Mouse (Mus musculus) left cerebral cortex, postnatal 14 days (tissue): ENCODE measurements around the gene Rps7. TPM values are rescaled to one million over a fixed set of nuclear protein-coding genes. Genes with fewer than 3 reads are reported as not detected.
A peak's percentile ranks its signal among the peaks of the same experiment; 100 is the strongest.

Experiments
- DNase-seq, 2 experiments: peaks; one replicate each; pipeline ENCODE4 v3.0.0; 2021 to 2022; ENCODE audit warnings: low spot score in 2 of 2, mixed read lengths in 1 of 2
- intact Hi-C: fragments of 180-260 bp; cut with DNase I; formaldehyde crosslinking; loops from one replicate; pipeline ENCODE4 v1.15.1; 2025
- total RNA-seq, 2 experiments: library from RNA; stranded (reverse); gene quantifications; 2 replicates each; pipeline ENCODE4 v1.2.3; 2021

Rps7 gene
- total RNA-seq, 2 experiments from 2014 or later: 244 to 277 TPM

DNA sequence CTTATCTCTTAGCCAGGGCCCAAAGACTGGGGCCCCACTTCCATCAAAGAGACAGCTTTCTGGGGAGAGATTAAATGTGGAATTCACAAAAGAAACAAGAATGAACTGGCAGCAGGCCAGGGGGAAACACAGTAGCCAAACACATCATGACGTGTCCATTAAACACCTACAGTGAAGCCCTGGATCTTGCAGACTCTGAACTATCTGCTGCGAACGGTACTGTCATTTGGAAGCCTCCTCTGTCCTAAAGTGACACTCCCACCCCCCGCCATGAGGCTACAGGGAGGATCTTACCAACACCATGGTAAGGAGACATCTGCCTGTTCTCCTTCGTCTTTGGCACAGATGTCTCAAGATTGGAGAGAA is 13.6 kb downstream of the Rps7 start:
- intact Hi-C loops: no loop called here
- peak in 1 of 2 experiments; percentile 34 for DNase-seq

DNA sequence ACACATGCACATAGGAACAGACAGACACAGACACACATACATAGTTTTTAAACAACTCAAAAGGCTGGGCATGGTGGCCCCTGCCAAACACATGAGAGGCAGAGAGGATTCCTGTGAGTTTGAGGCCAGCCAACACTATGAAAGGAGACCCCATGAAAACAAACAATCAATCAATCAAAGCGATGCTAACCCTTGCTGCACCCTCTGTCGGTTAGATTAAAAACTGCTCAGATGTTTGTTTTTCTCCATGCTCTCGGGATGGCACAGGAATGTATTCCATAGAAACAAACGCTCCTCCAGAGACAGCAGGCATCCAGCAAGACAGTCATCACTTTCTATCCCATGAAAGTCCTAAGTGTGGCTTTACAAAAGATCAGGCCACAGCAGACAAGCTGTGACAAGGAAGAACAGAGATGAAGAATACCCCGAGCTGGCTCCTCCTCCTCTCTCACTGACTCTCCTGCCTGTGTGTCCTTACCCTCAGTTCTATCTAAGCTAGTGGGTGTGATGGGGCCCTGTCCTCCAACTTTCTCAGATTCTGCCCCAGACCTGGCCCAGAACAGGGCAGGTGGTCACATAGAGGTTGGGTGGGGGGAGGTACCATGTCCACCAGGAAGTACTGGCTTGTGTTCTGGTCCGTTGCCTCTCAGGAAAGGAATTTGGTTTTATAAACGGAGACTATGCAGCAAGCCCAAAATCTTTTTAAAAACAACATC is 14.1 kb downstream of the Rps7 start:
- no peak for DNase-seq
- intact Hi-C loops: no loop called here

DNA sequence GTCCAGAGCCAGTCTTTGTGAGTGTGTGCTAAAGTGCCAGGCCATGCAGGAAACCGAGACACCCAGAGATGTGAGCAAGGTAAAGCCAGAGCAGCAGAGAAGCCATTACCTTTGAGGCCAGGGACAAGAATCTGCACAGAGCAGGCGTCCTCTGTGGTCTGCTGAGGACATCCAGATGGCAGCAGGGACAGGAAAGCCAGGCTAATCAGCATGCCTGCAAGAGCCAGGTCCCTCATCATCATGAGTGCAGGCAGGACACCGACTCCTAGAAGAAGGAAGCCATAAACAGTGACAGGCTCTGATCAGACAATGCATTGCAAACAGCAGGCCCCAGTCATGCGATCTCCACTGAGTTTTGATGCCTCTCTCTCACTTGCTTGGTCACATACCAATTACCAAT is 18.5 kb downstream of the Rps7 start:
- intact Hi-C loops: no loop called here
- DNase-seq: no peak

DNA sequence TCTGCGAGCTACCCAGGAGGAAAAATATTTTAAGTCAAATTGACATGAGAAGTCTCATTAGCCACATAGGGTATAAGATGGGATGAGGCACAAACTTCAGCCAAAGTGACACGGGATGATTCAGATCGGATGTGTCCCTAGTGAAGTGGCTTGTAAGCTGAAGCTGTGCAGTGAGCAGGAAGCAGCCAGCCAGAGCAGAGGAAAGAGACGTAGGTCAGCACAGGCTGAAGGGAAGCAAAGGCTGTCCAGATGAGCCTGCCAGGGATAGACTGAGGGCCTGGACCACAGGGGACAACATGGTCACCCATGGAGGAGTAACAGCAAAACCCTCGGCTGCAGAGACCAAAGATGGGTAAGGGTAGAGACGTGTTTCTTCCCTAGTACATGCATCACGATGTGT is 21.4 kb downstream of the Rps7 start:
- no peak for DNase-seq
- intact Hi-C loops: no loop called here

DNA sequence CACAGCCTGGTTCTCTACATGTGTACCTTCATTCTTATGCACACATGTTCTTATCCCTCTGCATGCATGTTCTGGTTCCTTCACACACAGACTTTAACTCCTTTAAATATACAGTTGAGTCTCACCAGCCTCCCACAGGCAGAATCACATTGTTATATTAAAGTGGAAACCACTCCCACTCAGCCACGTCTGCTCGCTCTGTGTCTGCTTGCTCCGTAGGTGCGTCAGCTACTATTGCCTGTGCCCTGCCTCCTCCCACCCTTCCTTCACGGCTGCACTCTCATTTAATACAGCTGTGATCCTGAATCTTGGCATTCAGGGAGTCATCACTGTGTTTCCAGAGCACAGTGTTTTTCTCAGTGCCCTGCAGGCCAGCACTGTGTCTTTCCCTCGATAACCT is 23.4 kb downstream of the Rps7 start:
- intact Hi-C loops: no loop called here
- DNase-seq: peak; percentile 56 to 77

DNA sequence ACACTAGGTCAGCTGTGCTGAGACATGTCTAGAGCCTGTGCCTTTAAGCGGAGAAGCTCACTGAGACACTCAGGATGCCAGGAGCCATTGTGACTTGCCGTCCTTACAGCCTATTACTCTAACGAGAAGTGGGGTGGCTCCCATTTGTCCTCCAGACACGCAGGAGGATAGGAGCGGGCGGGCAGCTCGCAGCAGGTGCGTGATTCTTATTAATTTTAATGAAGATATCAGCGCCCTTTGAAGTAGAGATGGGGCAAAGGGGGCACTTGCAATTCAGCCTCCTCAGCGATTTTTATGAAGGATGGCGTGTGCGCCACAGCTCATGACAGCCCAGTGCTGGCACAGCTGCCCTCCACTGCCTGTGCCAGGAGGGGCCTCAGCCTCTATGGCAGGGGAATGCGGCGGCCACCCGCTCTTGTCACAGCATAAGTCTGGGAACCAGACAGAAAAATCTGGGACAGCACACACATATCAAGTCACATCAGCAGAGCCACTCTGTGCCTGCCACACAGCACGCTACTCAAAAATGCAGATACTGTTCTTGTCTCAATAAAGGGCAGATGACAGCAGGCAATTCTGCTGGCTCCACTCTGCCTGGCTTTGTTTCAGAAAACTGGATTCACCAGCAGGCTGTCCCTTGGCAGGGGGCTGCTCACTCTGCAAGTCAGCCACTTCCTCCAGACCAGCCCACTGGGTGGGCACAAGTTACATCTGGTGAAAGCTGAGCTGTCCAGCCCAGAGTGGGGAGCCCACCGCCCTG is 28.0 kb downstream of the Rps7 start:
- intact Hi-C loops: no loop called here

DNA sequence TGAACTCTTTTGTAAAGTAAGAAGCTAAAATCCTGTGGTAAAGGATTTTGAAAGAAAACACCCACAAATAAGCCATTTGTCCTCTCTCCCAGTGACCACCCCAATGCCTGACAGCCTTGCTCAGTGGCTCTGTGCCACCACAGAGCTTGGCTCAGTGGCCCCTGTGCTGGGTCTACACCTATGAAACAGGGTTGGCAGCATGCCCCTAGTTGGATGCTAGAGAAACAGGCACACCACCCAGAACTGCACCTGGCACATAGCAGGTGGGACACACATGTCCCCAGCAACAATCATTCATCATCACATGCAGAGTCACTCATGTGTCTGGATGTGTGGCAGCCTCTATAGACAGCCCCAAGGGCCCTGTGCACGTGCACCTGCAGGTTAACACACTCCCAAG is 32.3 kb downstream of the Rps7 start:
- intact Hi-C loops: no loop called here

More for the DNA sequence above, 28.0 kb downstream of the Rps7 start:
- peak; percentile 46 to 77 for DNase-seq

DNA sequence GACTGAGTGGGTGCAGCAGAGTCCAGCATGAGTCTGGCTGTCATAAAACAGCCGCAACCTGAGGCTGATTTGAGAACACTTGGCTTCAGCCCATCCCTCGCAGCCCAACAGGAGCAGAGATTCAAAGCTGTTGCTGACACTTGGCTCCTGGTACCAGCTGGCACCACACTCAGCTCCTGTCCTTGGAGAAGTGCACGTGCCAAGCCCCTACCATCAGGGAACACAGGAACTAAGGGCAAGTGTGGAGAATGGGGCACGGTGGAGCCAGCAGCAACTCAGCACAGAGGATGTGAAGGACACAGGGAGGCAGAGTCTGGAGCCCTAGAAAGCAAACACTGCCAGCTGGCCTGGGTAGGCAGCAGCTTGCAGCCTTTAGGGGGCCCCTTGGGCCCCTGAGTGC is 33.5 kb downstream of the Rps7 start:
- intact Hi-C loops: no loop called here
- no peak for DNase-seq

More for the DNA sequence above, 32.3 kb downstream of the Rps7 start:
- DNase-seq: no peak

DNA sequence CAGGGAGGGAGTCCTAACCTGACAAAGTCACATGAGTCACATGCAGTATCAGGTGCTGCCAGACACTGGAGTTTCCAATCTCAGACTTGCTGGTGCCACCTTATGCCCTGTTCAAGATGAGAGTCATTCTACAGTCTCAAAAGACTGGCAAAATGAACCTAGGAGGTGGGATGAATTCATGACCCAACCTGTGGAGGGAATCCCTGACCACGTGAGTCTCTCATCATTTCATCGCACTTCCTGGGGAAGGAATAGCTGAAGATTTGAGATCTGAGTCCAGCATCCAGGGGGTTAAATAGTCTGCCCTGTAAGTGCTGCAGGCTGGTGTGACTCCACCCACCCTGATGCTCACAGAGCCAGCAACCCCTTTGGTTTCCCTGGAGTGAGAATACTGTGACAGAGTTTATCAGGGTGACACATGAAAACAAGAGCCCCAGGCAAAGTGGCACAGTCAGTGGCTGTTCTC is 37.2 kb downstream of the Rps7 start:
- intact Hi-C loops: no loop called here
- DNase-seq: no peak

DNA sequence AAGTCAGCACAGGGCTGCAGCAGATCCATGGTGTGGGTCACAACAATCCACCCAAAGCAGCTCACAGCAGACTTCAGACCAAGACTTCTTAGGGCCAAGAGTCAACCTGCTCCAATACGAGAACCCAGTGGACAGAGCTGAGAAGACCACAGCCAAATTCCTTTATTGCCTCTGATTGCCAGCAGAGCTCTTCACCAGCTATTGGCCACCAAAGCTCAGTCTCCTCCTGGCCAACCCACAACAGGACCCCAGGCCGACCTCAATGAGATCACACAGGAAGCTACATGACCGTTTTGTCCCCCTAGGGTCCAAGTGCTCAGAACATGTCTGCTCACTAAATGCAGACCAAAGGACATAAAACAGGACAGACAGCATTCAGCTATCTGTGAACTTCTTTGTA is 37.6 kb downstream of the Rps7 start:
- intact Hi-C loops: no loop called here

DNA sequence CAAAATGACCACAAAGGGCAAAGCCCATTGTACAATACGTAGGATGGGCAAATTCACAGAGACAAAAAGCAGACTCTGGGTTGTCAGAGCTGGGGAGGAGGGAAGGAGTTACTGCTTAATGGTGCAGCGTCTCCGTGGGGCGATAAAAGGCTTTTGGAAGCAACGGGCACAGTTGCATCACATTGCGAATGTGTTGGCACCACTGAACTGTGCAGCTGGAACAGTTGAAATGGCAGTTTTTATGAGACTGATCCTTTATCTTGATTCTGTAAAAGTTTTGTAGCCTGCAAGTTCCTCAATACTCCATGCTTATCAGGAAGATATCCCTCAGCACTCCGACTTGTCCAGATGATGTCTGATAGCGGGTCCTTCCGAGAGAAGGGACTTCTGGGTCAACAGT is 38.1 kb downstream of the Rps7 start:
- no peak for DNase-seq
- intact Hi-C loops: no loop called here

More for the DNA sequence above, 37.6 kb downstream of the Rps7 start:
- DNase-seq: no peak

DNA sequence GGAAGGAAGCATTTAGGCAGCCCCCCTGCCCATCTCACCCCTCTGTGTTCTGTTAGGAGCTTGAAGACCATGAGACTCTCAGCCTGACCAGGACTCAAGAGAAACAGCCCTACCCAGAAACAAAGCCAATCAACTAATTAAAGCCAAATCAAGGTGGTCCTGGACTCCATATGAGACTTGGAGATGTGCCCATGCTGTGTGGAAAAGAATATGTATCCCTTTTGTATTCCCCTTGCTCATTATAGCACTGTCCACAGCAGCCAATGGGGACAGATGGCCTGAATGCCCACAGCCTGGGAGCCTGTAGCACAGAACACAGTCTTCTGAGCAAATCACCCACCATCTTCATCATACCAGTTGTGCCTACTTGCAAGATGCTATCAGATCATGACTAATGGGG is 38.9 kb downstream of the Rps7 start:
- no peak for DNase-seq
- intact Hi-C loops: no loop called here

DNA sequence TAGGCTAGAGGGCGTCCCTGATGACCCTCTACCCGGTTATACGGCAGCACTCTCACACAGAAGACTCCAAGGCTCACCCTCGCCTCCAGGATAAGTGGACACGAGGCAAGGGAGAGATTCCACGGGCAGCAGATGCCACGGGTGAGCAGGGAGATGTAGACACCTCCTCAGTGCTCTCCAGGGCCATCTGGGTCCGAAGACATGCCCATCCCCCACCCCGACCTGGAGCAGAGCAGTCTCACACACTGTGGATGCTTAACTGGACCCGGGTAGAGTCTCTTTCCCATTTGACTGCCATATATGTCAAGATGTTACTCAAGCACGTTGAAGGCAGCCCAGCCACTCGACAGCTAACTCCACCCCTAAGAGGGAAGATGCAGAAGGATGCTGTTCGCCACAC is 45.3 kb downstream of the Rps7 start:
- no peak for DNase-seq
- intact Hi-C loops: loop anchor here (5.0 kb wide), 1 partner anchor 242 kb away; no protein-coding TSS in a partner anchor

DNA sequence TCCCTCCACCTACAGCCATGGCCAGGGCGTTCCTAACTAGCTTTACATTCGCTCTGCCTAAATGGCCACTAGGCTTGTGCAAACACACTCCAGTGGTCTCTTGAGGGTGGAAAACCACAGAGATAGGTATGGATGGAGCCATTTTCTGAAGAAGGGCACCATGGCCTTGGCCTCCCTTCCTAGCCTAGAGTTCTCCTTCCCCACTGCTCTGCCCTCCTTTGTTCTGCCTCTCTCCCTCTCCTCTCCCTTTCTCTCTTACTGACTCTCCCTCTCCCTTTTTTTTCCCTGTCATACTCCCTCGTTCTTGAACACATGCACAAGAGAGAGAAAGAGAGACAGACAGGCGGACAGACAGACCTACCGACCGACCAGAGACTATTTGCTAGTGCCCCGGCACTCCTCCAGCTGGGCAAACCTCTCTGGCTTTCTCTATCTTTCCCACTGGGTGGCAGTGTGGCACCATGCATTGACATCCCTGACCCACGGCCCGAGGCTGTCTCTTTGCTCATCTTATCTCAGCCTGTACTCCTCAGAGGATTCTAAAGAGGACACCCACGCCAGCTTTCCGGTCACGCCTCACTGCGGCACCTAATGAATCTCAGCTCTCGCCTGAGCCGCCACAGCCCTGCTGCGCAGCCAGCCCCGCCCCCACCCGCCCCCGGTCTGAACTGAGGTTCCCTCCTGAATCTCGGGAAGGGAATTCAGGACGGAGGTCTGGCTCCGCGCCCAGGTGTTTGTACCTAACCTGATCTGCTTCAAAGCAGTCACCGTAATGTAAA is 46.5 kb downstream of the Rps7 start:
- intact Hi-C loops: no loop called here
- DNase-seq: peak; percentile 95

DNA sequence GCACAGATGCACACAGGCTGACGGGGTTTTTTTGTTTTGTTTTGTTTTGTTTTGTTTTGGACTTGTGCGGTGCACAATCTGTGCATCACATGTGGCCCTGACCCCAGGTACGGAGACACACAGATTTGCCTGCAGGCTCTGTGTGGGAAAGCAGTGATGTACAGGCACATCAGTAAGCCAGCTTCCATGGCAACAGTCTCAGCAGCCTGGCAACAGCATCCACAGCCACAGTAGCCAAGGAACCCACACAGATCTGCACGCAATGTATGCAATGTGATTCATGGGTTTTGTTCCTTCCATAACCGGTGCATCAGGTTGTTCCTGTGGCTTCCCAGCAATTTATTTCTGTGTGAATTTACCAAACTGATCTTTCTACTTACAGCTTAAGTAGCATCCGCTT is 47.8 kb downstream of the Rps7 start:
- intact Hi-C loops: no loop called here
- peak; percentile 80 to 96 for DNase-seq

DNA sequence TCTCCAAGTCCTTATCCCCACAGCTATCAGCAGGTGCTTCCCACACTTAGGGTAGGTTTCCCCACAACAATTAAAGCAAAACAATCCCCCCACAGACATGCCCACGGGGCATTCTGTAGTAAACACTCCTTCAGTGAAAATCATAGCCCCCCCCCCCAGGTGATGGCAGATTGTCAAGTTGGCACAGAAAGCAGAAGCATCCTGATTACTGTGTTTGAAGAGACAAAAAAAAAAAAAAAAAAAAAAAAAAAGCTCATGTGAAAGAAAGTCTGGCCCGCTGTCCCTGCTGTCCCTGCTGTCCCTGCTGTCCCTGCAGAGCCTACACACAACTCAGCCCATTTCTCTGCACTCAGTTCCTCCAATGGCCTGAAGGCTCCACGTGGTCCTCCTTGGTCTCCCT is 51.7 kb downstream of the Rps7 start:
- intact Hi-C loops: no loop called here
- no peak for DNase-seq

DNA sequence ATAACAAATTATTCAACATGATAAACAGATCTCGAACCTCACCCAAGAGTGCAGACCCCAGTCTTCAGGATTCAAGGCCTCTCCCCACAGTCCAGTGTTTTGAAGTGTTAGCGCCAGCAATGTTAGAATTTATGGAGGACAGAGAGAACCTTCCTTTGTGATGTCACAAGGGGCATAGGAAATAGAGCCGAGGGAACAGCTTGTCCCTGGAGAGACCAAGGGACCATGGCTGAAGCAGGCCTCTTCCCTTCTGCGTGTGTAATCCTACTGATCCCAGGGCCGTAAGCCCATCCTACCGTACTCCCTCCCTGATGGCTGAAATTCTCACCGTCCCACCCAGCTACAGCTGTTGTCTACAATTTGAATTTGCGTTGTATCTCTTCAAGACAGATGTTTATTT is 53.3 kb downstream of the Rps7 start, which contains the start of gene Allc:
Gene Allc (minus strand): TSS at position 101 of the 400 bp plus-strand sequence.
- intact Hi-C loops: no loop called here
- DNase-seq: no peak
